Mouse (Mus musculus): ENCODE results near the gene 9930111J21Rik1.
"Not testable (repeated sequence)": the region's sequence is repeated elsewhere in the genome, so short reads cannot be mapped to it uniquely, and the experiment has no call there.

Gene 9930111J21Rik1

DNA sequence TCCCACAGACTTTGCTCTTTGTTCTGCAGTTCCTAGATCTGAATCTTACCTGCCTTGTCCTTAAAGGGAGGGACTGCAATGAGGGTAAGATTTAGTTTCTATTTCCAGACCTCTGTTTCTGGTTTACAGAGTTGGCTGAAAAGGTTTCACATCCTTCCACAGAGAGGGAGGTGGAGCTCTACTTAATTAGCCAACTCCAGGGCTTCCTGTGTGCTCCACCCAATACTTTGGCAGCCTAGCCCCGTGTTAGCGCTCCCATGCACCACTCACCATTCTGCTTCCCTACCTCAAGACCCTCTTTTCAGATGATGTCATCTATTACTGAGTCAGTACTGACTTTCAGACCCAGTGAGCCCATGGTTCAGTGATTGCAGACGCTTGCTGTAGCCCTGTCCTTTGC lies at the start of gene 9930111J21Rik1:
Gene 9930111J21Rik1 (minus strand): TSS at position 148 of the 400 bp plus-strand sequence.
- not testable (repeated sequence) for DNase-seq

GRCm38 (mm10) chr11:49012074-49012473 lies 32.9 kb upstream of the 9930111J21Rik1 start:
- DNase-seq = not testable (repeated sequence)

DNA sequence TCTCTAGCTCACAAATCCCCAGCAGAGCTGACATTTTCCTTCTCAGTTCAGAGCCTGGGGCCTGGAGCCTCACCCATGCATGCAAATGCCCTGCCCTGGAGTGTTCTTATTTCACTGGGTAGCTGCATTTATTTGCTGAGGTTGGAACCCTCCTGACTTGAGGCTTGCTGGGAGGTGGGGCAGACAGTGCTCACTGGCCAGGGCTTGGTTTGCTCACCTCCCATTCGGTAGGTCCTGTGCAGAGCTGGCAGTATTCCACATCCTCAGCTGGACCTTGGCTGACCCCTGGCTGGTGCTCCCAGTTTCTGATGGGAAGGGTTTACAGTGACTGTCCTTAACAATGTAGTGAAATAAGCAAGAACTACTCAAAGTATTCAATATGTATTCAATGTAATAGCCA lies 27.6 kb upstream of the 9930111J21Rik1 start:
- not testable (repeated sequence) for DNase-seq

DNA sequence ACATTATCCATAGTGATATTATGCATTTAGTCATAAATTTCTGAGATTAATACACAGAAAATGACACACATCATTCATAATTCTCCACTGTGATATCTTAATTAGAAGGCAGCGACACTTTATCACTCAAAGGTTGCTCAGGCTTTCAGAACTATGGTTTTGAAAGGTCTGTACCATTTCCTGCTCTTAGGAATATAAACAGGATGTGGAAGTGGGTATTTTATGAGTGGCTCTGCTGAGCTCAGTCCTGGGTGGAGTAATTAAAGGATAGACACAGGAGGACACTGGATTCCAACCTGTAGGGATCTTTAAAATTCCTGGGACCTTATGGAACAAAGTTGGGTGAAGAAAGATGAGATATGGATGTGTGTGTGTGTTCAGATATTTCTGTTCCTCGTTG lies 27.1 kb upstream of the 9930111J21Rik1 start:
- not testable (repeated sequence) for DNase-seq

DNA sequence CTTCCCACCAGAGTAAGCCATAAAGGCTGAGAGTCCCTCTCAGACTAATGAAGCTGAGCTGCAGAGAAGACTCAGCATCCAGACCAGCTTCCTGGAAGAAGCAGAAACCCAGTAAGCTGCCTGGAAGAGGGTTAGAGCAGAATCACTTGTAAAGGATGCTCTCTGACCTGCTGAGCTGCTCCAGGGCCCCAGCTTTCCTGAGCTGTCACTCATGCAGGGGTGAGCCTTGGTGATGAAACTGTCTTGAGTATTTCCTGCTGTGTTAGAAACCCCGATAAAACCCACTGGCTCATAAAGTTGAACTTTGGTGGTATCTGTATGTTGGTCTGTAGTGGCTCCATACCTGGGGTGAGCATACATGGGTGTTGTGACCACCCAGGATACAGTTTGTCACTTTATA lies 21.2 kb upstream of the 9930111J21Rik1 start:
- not testable (repeated sequence) for DNase-seq

DNA sequence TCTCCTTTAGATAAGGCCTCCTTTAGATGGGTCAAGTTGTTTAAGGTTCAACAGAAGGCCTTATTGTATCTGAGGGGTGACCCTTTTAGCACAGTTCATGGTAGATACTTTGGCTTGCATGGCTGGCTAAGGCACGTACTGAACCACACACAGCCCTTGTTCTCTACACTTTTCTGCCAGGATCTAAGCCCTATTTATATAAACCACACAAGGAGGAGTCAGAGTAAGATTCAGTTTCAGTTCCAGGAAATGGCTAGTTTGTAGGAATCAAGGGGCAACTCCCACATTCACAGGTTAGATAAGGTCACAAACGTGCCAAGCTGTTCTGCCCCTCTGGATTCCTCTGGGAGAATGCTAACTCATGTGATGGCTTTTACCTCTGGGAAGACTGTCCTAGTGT lies 14.8 kb upstream of the 9930111J21Rik1 start, which contains the start of gene Tgtp1:
Gene Tgtp1 (minus strand): TSS at position 155 of the 400 bp plus-strand sequence.
- not testable (repeated sequence) for DNase-seq

DNA sequence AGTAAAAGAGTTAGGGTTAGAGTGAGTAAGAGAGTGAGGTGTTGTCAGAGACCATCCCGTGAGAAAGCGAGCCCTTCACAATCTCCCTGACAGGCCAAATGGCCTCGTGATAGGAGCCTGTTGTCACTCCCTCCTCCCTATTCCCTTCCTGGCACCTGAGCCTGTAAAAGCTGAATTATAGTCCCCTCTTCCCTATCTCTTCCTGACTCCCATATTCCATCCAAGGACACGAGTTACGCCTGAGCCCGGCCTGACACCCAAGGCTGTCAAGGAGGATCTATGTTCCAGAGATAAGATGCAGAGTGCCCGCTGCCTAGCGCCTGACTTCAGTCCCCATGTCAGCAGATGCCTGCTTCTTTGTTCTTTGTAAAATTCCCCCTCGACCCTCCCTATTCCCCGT lies 14.1 kb upstream of the 9930111J21Rik1 start:
- not testable (repeated sequence) for DNase-seq

GRCm38 (mm10) chr11:48991740-48992520 lies 12.7 kb upstream of the 9930111J21Rik1 start, which contains the start of gene Gm12185:
Gm12185 (minus strand) TSS chr11:48992226.
- DNase-seq = not testable (repeated sequence)

GRCm38 (mm10) chr11:48989981-48990380 lies 10.8 kb upstream of the 9930111J21Rik1 start:
- not testable (repeated sequence) for DNase-seq

- not testable (repeated sequence) for DNase-seq
Observed at GRCm38 (mm10) chr11:48988219-48988618, 9.0 kb upstream of the 9930111J21Rik1 start.

- DNase-seq = not testable (repeated sequence)
Observed at GRCm38 (mm10) chr11:48982848-48983247, 3.6 kb upstream of the 9930111J21Rik1 start.

DNA sequence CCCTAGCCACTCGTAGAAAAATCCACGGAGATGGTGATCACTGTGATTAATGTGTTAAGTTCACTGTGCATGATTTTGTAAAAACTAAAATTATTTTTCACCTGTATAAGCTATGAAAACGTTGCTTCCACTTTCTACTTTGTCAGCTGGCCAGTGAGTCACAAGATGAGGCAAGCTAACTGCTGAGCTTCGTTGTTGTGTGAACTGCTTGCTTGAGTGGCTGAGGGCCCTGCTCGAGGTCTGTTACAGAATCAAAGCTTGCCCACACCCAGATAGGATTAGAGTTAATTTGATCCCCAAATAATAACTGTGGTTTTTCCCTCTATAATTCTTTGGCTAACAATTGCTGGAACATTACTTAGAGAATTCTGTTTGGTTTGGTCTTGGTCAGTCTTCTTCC lies 854 bp upstream of the 9930111J21Rik1 start:
- DNase-seq = not testable (repeated sequence)

- not testable (repeated sequence) for DNase-seq
Observed at GRCm38 (mm10) chr11:48978240-48978939, 808 bp downstream of the 9930111J21Rik1 start, which contains the start of gene Olfr56. Olfr56 (plus strand) TSS chr11:48978889.

- DNase-seq = not testable (repeated sequence)
Observed at GRCm38 (mm10) chr11:48974686-48975085, 4.5 kb downstream of the 9930111J21Rik1 start.

GRCm38 (mm10) chr11:48946090-48946489 lies 33.1 kb downstream of the 9930111J21Rik1 start, which contains the start of gene Psme2b:
Psme2b (minus strand) TSS chr11:48946190.
- DNase-seq = not testable (repeated sequence)

DNA sequence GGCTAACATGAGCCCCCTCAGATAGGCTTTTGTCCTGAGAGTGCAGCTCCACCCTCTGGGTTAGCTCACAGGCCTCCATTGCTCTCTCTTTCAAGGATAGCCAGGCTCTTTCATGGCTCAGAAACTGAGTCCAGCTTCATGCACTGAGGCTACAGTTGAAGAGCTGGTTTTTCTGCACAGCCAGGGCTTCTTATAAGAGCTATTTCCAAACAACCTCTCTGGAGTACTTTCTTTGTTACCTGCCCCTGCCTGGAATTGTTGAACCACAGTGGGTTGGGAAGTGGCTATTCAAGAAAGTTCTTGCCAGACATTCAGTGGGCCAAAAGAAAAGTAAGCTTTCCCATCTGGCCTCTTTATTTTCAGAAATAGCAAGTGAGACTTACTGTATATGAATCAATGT lies 39.9 kb downstream of the 9930111J21Rik1 start:
- DNase-seq = not testable (repeated sequence)

DNA sequence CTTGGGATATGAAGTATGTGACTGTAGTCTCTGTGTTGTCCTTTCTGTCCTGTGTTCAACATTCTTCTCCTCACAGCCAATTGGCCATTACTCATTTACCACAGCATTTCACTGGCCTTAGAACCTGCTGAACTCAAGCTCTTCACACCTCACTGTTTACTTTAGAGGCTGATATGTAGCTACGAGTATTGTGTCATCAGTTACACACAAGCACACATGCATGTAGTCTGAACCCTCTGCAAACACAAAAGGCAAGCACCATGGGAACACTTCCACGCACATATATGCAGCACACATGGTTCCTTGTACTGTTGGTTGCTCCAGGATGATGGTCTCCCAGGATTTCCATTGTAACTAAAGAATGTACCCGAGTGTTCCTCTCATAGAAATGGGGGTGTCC lies 43.9 kb downstream of the 9930111J21Rik1 start:
- not testable (repeated sequence) for DNase-seq

DNA sequence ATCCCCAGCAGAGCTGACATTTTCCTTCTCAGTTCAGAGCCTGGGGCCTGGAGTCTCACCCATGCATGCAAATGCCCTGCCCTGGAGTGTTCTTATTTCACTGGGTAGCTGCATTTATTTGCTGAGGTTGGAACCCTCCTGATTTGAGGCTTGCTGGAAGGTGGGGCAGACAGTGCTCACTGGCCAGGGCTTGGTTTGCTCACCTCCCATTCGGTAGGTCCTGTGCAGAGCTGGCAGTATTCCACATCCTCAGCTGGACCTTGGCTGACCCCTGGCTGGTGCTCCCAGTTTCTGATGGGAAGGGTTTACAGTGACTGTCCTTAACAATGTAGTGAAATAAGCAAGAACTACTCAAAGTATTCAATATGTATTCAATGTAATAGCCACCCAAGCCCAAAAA lies 45.3 kb downstream of the 9930111J21Rik1 start:
- DNase-seq = not testable (repeated sequence)

DNA sequence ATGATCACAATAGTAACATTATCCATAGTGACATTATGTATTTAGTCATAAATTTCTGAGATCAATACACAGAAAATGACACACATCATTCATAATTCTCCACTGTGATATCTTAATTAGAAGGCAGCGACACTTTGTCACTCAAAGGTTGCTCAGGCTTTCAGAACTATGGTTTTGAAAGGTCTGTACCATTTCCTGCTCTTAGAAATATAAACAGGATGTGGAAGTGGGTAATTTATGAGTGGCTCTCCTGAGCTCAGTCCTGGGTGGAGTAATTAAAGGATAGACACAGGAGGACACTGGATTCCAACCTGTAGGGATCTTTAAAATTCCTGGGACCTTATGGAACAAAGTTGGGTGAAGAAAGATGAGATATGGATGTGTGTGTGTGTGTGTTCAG lies 45.8 kb downstream of the 9930111J21Rik1 start:
- not testable (repeated sequence) for DNase-seq

GRCm38 (mm10) chr11:48928068-48928467 lies 51.1 kb downstream of the 9930111J21Rik1 start:
- DNase-seq = not testable (repeated sequence)

- not testable (repeated sequence) for DNase-seq
Observed at GRCm38 (mm10) chr11:48926437-48926836, 52.8 kb downstream of the 9930111J21Rik1 start.

DNA sequence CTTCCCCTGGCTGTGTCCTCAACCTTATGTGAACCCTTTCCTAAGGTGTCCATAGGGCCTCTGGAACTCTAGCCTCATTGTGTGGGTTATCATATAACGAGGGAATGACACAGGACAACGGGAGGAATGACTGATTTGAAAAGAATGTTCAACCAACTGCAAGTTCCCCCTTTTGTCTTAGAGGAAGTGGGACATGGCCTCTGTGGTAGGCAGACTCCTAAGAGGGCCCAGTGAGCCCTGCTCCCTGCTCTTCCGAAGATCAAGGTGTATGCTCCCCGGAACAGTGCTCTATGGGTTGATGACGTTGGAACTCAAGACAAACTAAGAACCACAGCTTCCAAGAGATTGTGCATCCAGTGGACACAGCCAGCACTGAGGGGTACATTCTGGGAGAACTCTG lies 55.4 kb downstream of the 9930111J21Rik1 start:
- not testable (repeated sequence) for DNase-seq

DNA sequence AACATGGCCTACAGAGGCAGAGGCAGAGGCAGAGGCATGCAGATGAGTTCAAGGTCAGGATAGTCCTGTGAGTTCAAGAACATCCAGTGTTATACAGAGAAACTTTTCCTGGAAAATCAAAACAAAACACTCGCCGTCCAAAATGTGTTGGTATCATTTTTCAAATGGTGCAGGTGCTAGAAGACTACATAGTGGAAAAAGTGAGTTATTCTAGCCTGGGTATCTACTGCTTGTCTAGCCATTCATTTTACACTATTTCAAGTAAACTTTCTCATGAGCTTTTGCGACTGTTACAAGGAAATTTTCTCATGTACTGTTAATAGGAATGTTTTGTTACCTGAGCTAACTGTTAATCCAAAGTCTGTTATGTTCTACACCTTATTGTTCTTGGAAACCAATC lies 60.8 kb downstream of the 9930111J21Rik1 start:
- no peak for DNase-seq
